Mouse (Mus musculus) right cerebral cortex, postnatal 4 days (tissue): ENCODE measurements around the gene Klhdc7b.
A peak's percentile ranks its signal among the peaks of the same experiment; 100 is the strongest.
"Not testable (repeated sequence)": the region's sequence is repeated elsewhere in the genome, so short reads cannot be mapped to it uniquely, and the experiment has no call there.

Source experiments
- DNase-seq: peaks from one replicate; pipeline ENCODE4 v3.0.0-alpha.2; 2022

Gene Klhdc7b

GRCm38 (mm10) chr15:89429352-89430221 lies 44.9 kb downstream of the Klhdc7b start, which contains the start of the genes C730034F03Rik, Gm44502 and Chkb:
C730034F03Rik (plus strand) TSS chr15:89429589.
Gm44502 (minus strand) TSS chr15:89429696.
Chkb (minus strand) TSS chr15:89429908.
- peak; percentile 87 for DNase-seq

DNA sequence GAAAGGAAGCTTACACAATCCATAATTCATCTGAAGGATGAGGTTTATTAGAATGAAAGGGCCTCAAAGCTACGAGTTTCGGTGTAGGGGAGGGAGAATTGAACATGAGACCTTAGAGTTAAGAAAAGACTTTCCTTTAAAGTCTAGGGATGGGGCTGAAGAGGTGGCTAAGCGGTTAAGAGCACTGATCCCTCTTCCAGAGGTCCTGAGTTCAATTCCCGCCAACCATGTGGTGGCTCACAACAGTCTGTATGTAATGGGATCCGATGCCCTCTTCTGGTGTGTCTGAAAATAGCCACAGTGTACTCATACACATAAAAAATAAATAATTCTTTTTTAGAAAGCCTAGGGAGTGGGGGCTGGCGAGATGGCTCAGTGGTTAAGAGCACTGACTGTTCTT lies 45.6 kb downstream of the Klhdc7b start:
- DNase-seq: no peak

GRCm38 (mm10) chr15:89430771-89431170 lies 46.1 kb downstream of the Klhdc7b start:
- DNase-seq: not testable (repeated sequence)

GRCm38 (mm10) chr15:89431271-89431670 lies 46.6 kb downstream of the Klhdc7b start:
- DNase-seq: no peak

GRCm38 (mm10) chr15:89431806-89432205 lies 47.1 kb downstream of the Klhdc7b start:
- DNase-seq: no peak

DNA sequence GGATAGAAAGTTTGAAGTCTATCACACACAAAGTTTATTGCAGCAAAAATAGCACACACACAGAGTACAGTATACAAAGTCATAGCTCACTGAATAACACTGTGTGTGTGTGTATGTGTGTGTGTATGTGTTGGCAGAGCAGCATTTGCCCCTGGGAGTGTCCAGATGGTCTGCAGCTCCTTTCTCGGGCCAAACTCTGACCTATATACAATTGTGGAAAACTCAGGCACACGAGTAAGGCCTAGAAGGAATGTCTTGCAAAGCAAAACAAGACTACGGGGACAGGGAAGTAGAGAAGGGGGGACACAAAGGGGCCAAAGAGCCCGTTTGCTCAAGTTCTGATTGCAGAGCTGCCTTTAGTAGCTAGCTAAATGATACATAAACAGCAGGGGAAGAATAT lies 48.2 kb downstream of the Klhdc7b start:
- DNase-seq: no peak

- no peak for DNase-seq
These were observed 49.4 kb downstream of the Klhdc7b start for GRCm38 (mm10) chr15:89434136-89434535.

DNA sequence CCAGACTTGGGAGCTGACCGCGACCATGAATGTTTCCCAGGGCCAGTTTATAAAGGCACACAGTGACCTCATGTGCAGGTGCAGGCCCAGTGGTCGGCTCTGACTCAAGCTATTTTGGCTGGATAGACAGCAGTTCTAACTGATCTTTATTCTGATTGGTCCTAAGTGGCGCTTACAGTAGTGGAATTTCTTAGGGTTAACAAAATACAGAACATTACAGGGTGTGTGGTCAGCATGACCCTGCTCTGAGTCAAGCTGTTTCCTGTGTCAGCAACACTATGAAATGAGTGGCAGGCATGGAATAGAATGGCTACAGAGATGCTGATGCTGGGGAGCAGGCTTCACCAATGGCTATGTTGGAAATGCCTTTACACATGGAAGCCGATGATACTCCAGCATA lies 51.2 kb downstream of the Klhdc7b start:
- no peak for DNase-seq
